Mouse (Mus musculus) gastrocnemius, adult 18-20 months (tissue): ENCODE measurements at regions not wholly inside any gene's neighbourhood (a gene's known extent, or its start where the extent isn't known, plus 50 kb on each side); places are given as distances from the start of the nearest gene placed in this dataset.

Experiments used
- DNase-seq: peaks from one replicate; pipeline ENCODE4 v3.0.0; 2021; ENCODE audit warnings: low spot score

GRCm38 (mm10) chr14:97448617-97449016, 720.9 kb downstream of the Dach1 start:
- DNase-seq: no peak

DNA sequence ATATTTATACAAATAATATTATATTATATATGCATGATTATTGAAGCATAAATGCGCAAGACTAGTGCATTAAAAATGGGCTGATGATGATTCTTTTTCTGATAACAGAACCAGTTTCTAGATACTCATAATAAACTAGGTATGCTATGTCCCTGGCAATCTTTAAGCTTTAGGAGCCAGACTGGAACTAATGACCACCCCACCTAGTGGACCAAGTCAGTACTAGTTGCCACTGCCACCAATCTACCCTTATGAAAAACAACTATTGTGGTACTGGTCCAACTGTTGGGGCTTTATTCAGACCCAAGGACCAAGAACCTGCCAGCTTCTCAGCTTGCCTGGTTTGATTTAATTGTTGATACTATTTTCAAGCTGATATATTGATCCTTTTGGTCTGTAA, 722.8 kb downstream of the Dach1 start:
- no peak for DNase-seq

DNA sequence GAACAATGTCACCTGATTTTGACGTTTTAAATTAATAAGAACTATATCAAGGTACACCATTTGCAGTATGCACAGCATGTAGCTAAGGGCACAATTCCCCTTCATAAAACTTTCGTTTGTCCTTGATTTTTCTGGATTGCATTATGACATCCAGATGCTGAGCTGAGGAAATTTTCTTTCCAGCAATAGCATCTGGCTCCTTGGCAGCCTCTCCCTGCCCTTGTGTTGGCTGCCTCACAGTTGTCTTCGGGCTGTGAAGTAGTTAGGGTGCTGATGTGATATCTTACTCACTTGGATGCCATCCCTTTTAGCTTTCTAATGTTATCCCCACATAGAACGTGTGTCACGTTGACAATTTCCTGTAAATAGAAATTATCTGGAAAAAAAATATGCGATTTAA, 729.2 kb downstream of the Dach1 start:
- DNase-seq: no peak

GRCm38 (mm10) chr14:97435453-97436233, 733.9 kb downstream of the Dach1 start:
- no peak for DNase-seq

- no peak for DNase-seq
Measured at GRCm38 (mm10) chr14:97431221-97431620, 738.3 kb downstream of the Dach1 start.

- DNase-seq: no peak
Measured at GRCm38 (mm10) chr14:97403176-97403795, 766.3 kb downstream of the Dach1 start.

- no peak for DNase-seq
Measured at GRCm38 (mm10) chr14:97396385-97396784, 773.2 kb downstream of the Dach1 start.

GRCm38 (mm10) chr14:97395750-97396377, 773.7 kb downstream of the Dach1 start:
- DNase-seq: no peak

- no peak for DNase-seq
Measured at GRCm38 (mm10) chr14:97389005-97389404, 780.6 kb downstream of the Dach1 start.

- no peak for DNase-seq
Measured at GRCm38 (mm10) chr14:97380131-97380530, 789.4 kb downstream of the Dach1 start.

- DNase-seq: no peak
Measured at GRCm38 (mm10) chr14:97356915-97357314, 812.6 kb downstream of the Dach1 start.

- DNase-seq: no peak
Measured at GRCm38 (mm10) chr14:97347970-97348369, 821.6 kb downstream of the Dach1 start.

DNA sequence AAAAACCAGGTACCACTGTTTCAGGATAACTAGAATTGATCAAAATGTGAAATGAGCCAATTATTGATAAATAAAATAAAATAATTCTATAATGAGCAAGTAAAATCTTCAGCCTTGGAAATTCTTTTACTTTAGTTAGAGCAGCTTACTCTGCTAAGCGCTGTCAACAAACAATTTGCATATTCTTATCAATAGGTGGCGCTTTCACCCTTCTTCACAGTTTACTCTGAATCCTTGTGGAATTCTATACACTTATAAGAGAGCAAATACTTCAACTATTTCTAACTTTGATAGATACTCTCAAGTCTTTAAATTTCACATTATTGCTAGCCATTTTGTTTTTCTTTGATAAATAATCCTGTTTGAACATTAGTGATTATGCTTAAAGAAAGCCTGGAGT, 812.5 kb upstream of the Klhl1 start:
- DNase-seq: no peak

DNA sequence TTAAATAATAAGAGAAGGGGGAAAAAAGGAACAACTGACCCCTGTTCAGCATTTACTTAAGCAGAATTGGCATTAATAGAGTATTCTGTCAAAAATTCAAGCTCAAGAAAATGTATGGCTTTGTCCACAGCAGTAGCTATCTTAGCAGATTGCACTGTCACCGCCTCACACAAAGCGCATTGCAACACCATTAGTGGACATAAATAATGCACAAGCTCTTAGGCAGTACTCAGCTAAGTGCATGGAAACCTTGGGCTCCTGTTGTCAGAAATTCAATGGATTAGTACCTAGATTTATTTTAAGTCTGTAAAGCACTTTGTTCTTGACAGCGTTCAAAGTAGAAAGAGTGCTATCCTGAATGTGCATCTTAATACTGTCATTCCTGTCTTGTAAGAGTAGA, 811.1 kb upstream of the Klhl1 start:
- DNase-seq: no peak

DNA sequence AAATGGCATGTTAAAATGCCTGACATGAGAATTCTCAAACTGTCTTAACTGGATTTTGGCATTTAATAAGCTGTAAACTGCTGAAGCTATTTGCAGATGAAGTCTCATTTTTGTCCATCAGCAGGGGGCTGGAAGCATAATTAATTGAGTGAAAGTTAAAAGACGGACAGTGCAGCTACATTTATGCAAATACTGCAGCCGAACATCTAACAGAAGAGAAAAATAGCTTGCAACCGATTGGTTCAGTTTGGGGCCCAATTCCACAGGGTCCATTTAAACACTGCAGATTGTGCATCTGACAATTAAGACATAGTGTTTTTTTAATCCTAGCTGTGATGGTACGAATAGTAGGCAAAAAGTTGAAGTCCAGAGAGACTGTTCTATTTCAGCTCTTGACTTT, 774.2 kb upstream of the Klhl1 start:
- no peak for DNase-seq

DNA sequence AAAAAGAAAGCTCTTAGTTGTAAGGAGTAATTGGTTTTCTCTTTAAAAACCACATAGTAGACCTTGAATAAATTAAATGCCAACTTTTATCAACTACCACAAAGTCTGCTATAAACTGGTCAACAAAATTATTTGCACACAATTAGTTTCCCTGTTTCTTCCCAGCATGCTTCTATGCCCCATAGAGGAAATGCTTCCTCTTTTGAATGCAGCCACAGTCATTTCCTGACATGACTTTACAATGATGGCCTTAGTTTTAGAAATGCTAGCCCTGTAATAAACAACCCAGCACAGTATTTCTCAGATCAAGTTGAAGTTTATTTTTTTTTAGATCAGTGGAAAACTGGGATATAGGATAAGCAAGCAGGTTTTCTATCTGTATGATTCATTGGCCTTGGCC, 768.5 kb upstream of the Klhl1 start:
- DNase-seq: no peak

DNA sequence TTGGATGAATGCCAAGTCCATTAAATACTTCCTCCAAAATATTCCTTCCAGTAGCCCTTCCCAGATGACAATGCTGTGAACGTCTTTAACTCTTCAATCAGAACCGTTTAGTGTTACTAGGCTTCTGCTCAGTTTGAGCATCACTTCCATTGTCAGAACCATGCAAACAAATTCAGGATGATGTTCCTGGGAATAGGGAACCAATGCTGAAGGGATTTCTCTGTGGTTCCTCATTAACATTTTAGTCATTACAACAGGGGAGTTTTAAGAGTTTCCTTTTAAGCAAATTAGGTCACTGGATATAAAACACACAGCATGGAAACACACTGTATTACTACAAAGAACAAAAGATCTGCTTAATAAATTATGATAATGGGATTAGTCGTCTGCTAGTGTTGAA, 739.6 kb upstream of the Klhl1 start:
- no peak for DNase-seq
